Mouse (Mus musculus): ENCODE data around the gene Ankrd52. TPM values are rescaled to one million over a fixed set of nuclear protein-coding genes. Genes with fewer than 3 reads are reported as not detected.

Gene Ankrd52
- polyA plus RNA-seq (2014; fragmentation: Illumina TruSeq; extraction: RNeasy Lipid Tissue Mini Kit (QIAGEN cat#74804)), result 8.8 TPM

GRCm38 (mm10) chr10:128376455-128377211 lies at the start of gene Ankrd52:
Gene Ankrd52, plus strand, starts transcription at chr10:128377115.

GRCm38 (mm10) chr10:128337306-128338181 lies 39.4 kb upstream of the Ankrd52 start, which contains the start of gene Cs:
Gene Cs, plus strand, starts transcription at chr10:128337734.

GRCm38 (mm10) chr10:128368402-128369217 lies 8.3 kb upstream of the Ankrd52 start, which contains the start of gene Coq10a:
Gene Coq10a, minus strand, starts transcription at chr10:128368997.

GRCm38 (mm10) chr10:128401056-128401455 lies 24.1 kb downstream of the Ankrd52 start, which contains the start of gene Slc39a5:
Gene Slc39a5, minus strand, starts transcription at chr10:128401229.

GRCm38 (mm10) chr10:128411211-128412054 lies 34.5 kb downstream of the Ankrd52 start, which contains the start of the genes Nabp2 and Rnf41:
Gene Nabp2, minus strand, starts transcription at chr10:128411492.
Gene Rnf41, plus strand, starts transcription at chr10:128411657.

Other genes with a start within 250 kb of the Ankrd52 start
- gene Rbms2, start 196.8 kb upstream of the Ankrd52 start, polyA plus RNA-seq (2014; fragmentation: Illumina TruSeq; extraction: RNeasy Lipid Tissue Mini Kit (QIAGEN cat#74804)), result 28.7 TPM
- gene Gls2, start 182.7 kb upstream of the Ankrd52 start, polyA plus RNA-seq (2014; fragmentation: Illumina TruSeq; extraction: RNeasy Lipid Tissue Mini Kit (QIAGEN cat#74804)), result not detected
- gene Spryd4, start 165.3 kb upstream of the Ankrd52 start, polyA plus RNA-seq (2014; fragmentation: Illumina TruSeq; extraction: RNeasy Lipid Tissue Mini Kit (QIAGEN cat#74804)), result 9.3 TPM
- not detected for gene Mip, start 151.3 kb upstream of the Ankrd52 start, polyA plus RNA-seq (2014; fragmentation: Illumina TruSeq; extraction: RNeasy Lipid Tissue Mini Kit (QIAGEN cat#74804))
- gene Timeless, start 145.1 kb upstream of the Ankrd52 start, polyA plus RNA-seq (2014; fragmentation: Illumina TruSeq; extraction: RNeasy Lipid Tissue Mini Kit (QIAGEN cat#74804)), result 2.7 TPM
- gene Apon, start 123.0 kb upstream of the Ankrd52 start, polyA plus RNA-seq (2014; fragmentation: Illumina TruSeq; extraction: RNeasy Lipid Tissue Mini Kit (QIAGEN cat#74804)), result not detected
- 1.00 TPM for gene Apof, start 108.4 kb upstream of the Ankrd52 start, polyA plus RNA-seq (2014; fragmentation: Illumina TruSeq; extraction: RNeasy Lipid Tissue Mini Kit (QIAGEN cat#74804))
- gene Stat2, start 106.6 kb upstream of the Ankrd52 start, polyA plus RNA-seq (2014; fragmentation: Illumina TruSeq; extraction: RNeasy Lipid Tissue Mini Kit (QIAGEN cat#74804)), result 7.4 TPM
- gene Il23a, start 78.4 kb upstream of the Ankrd52 start, polyA plus RNA-seq (2014; fragmentation: Illumina TruSeq; extraction: RNeasy Lipid Tissue Mini Kit (QIAGEN cat#74804)), result not detected
- 7.2 TPM for gene Pan2, start 73.8 kb upstream of the Ankrd52 start, polyA plus RNA-seq (2014; fragmentation: Illumina TruSeq; extraction: RNeasy Lipid Tissue Mini Kit (QIAGEN cat#74804))
- gene Cnpy2, start 54.7 kb upstream of the Ankrd52 start, polyA plus RNA-seq (2014; fragmentation: Illumina TruSeq; extraction: RNeasy Lipid Tissue Mini Kit (QIAGEN cat#74804)), result 55.8 TPM
- gene Cs, start 39.4 kb upstream of the Ankrd52 start, polyA plus RNA-seq (2014; fragmentation: Illumina TruSeq; extraction: RNeasy Lipid Tissue Mini Kit (QIAGEN cat#74804)), result 85.3 TPM
- 3.9 TPM for gene Coq10a, start 8.1 kb upstream of the Ankrd52 start, polyA plus RNA-seq (2014; fragmentation: Illumina TruSeq; extraction: RNeasy Lipid Tissue Mini Kit (QIAGEN cat#74804))
- not detected for gene Slc39a5, start 24.1 kb downstream of the Ankrd52 start, polyA plus RNA-seq (2014; fragmentation: Illumina TruSeq; extraction: RNeasy Lipid Tissue Mini Kit (QIAGEN cat#74804))
- gene Nabp2, start 34.4 kb downstream of the Ankrd52 start, polyA plus RNA-seq (2014; fragmentation: Illumina TruSeq; extraction: RNeasy Lipid Tissue Mini Kit (QIAGEN cat#74804)), result 13.7 TPM
- 10.5 TPM for gene Rnf41, start 34.5 kb downstream of the Ankrd52 start, polyA plus RNA-seq (2014; fragmentation: Illumina TruSeq; extraction: RNeasy Lipid Tissue Mini Kit (QIAGEN cat#74804))
- gene Smarcc2, start 82.1 kb downstream of the Ankrd52 start, polyA plus RNA-seq (2014; fragmentation: Illumina TruSeq; extraction: RNeasy Lipid Tissue Mini Kit (QIAGEN cat#74804)), result 62.3 TPM
- gene Myl6, start 117.0 kb downstream of the Ankrd52 start, polyA plus RNA-seq (2014; fragmentation: Illumina TruSeq; extraction: RNeasy Lipid Tissue Mini Kit (QIAGEN cat#74804)), result 108 TPM
- gene Myl6b, start 121.6 kb downstream of the Ankrd52 start, polyA plus RNA-seq (2014; fragmentation: Illumina TruSeq; extraction: RNeasy Lipid Tissue Mini Kit (QIAGEN cat#74804)), result not detected
- gene Esyt1, start 148.8 kb downstream of the Ankrd52 start, polyA plus RNA-seq (2014; fragmentation: Illumina TruSeq; extraction: RNeasy Lipid Tissue Mini Kit (QIAGEN cat#74804)), result 6.2 TPM
- gene Zc3h10, start 170.7 kb downstream of the Ankrd52 start, polyA plus RNA-seq (2014; fragmentation: Illumina TruSeq; extraction: RNeasy Lipid Tissue Mini Kit (QIAGEN cat#74804)), result 1.3 TPM
- gene Rpl41, start 172.2 kb downstream of the Ankrd52 start, polyA plus RNA-seq (2014; fragmentation: Illumina TruSeq; extraction: RNeasy Lipid Tissue Mini Kit (QIAGEN cat#74804)), result 14.5 TPM
- 143 TPM for gene Pa2g4, start 188.9 kb downstream of the Ankrd52 start, polyA plus RNA-seq (2014; fragmentation: Illumina TruSeq; extraction: RNeasy Lipid Tissue Mini Kit (QIAGEN cat#74804))
- gene Erbb3, start 212.5 kb downstream of the Ankrd52 start, polyA plus RNA-seq (2014; fragmentation: Illumina TruSeq; extraction: RNeasy Lipid Tissue Mini Kit (QIAGEN cat#74804)), result 3.8 TPM
- 6.0 TPM for gene Rps26, start 249.6 kb downstream of the Ankrd52 start, polyA plus RNA-seq (2014; fragmentation: Illumina TruSeq; extraction: RNeasy Lipid Tissue Mini Kit (QIAGEN cat#74804))

Measured in ovary, adult 10 weeks (tissue).